Mouse (Mus musculus) gastrocnemius, postnatal 14 days (tissue): ENCODE measurements around the gene A930004D18Rik. TPM values are rescaled to one million over a fixed set of nuclear protein-coding genes. Genes with fewer than 3 reads are reported as not detected.

Source experiments
- DNase-seq: peaks from one replicate; pipeline ENCODE4 v3.0.0; 2021; ENCODE audit warnings: mixed read lengths
- intact Hi-C: fragments of 180-260 bp; cut with DNase I; formaldehyde crosslinking; loops from one replicate; pipeline ENCODE4 v1.15.1; 2025; ENCODE audit warnings: low total_unique reads
- total RNA-seq, 2 experiments: library from RNA; stranded (reverse); gene quantifications; 2 replicates each; pipeline ENCODE4 v1.2.3; 2021

The A930004D18Rik gene
- total RNA-seq, 2 experiments from 2014 or later = 0.89 to 1.1 TPM

GRCm38 (mm10) chr2:18040347-18041160, 3.0 kb upstream of the A930004D18Rik start:
- no peak for DNase-seq
- intact Hi-C loops = loop anchor here (10.0 kb wide), 1 partner anchor 724 kb away; no protein-coding TSS in a partner anchor

- no peak for DNase-seq
- intact Hi-C loops = loop anchor here (10.0 kb wide), 1 partner anchor 725 kb away; no protein-coding TSS in a partner anchor
These were observed 2.2 kb upstream of the A930004D18Rik start for GRCm38 (mm10) chr2:18039566-18040290.

- no peak for DNase-seq
- intact Hi-C loops = no loop called here
These were observed 1.4 kb upstream of the A930004D18Rik start for GRCm38 (mm10) chr2:18038895-18039371.

GRCm38 (mm10) chr2:18038141-18038752, 710 bp upstream of the A930004D18Rik start:
- intact Hi-C loops = no loop called here
- DNase-seq = no peak

- intact Hi-C loops = no loop called here
These were observed 2.9 kb downstream of the A930004D18Rik start for GRCm38 (mm10) chr2:18034371-18035250.

GRCm38 (mm10) chr2:18033166-18034108, 4.1 kb downstream of the A930004D18Rik start:
- DNase-seq = no peak
- intact Hi-C loops = no loop called here

More at GRCm38 (mm10) chr2:18034371-18035250, 2.9 kb downstream of the A930004D18Rik start:
- no peak for DNase-seq

GRCm38 (mm10) chr2:18032538-18032895, 5.0 kb downstream of the A930004D18Rik start:
- intact Hi-C loops = no loop called here
- no peak for DNase-seq

GRCm38 (mm10) chr2:18031831-18032537, 5.6 kb downstream of the A930004D18Rik start:
- DNase-seq = peak; percentile 53
- intact Hi-C loops = no loop called here

GRCm38 (mm10) chr2:18031271-18031821, 6.2 kb downstream of the A930004D18Rik start:
- DNase-seq = no peak
- intact Hi-C loops = no loop called here

- intact Hi-C loops = no loop called here
- no peak for DNase-seq
These were observed 7.0 kb downstream of the A930004D18Rik start for GRCm38 (mm10) chr2:18030581-18030980.

GRCm38 (mm10) chr2:18029656-18030055, 7.9 kb downstream of the A930004D18Rik start:
- intact Hi-C loops = loop anchor here (10.0 kb wide), 1 partner anchor 175 kb away; no protein-coding TSS in a partner anchor
- DNase-seq = no peak

- intact Hi-C loops = loop anchor here (10.0 kb wide), 1 partner anchor 176 kb away; no protein-coding TSS in a partner anchor
- DNase-seq = peak; percentile 90
These were observed 9.2 kb downstream of the A930004D18Rik start for GRCm38 (mm10) chr2:18028140-18029021.

- intact Hi-C loops = loop anchor here (10.0 kb wide), 1 partner anchor 177 kb away; no protein-coding TSS in a partner anchor
- peak; percentile 93 for DNase-seq
These were observed 9.9 kb downstream of the A930004D18Rik start for GRCm38 (mm10) chr2:18027448-18028139.

- peak; percentile 72 for DNase-seq
- intact Hi-C loops = loop anchor here (10.0 kb wide), 1 partner anchor 178 kb away; no protein-coding TSS in a partner anchor
These were observed 11.2 kb downstream of the A930004D18Rik start for GRCm38 (mm10) chr2:18026116-18026947.
